Mouse (Mus musculus) macrophage (primary cell): Measurements from ENCODE around the gene Psmd11. TPM values are rescaled to one million over a fixed set of nuclear protein-coding genes. Genes with fewer than 3 reads are reported as not detected.

Source experiments
- H3K27ac ChIP-seq: fragments of 350-480 bp; formaldehyde crosslinking; 2 replicates; pipeline ENCODE4 v1.9.0; 2021
- H3K36me3 ChIP-seq: fragments of 350-480 bp; formaldehyde crosslinking; 2 replicates; pipeline ENCODE4 v1.9.0; 2021; ENCODE audit errors: inconsistent target
- H3K4me3 ChIP-seq: fragments of 350-480 bp; formaldehyde crosslinking; 2 replicates; pipeline ENCODE4 v1.9.0; 2021; ENCODE audit errors: inconsistent target
- H3K79me2 ChIP-seq: fragments of 350-480 bp; formaldehyde crosslinking; 2 replicates; pipeline ENCODE4 v1.9.0; 2021; ENCODE audit errors: inconsistent target
- WGBS: methylation state at CpG from one replicate; pipeline ENCODE4 v1.1.7; 2026; ENCODE audit warnings: inconsistent platforms; ENCODE audit not compliant: missing documents; 5-methylcytosine and 5-hydroxymethylcytosine counted together
- polyA plus RNA-seq: library from polyadenylated mRNA; stranded (reverse); fragments of 250-400 nt; gene quantifications from 3 replicates; pipeline ENCODE4 v1.2.4, GENCODE M21; 2018; ENCODE audit warnings: inconsistent platforms

Gene Psmd11
- polyA plus RNA-seq, 1 experiment from 2014 or later = 68.5 TPM

GRCm38 (mm10) chr11:80513796-80514195 lies 85.4 kb downstream of the Psmd11 start:
- no peaks in the 10 kb centered on the region for H3K79me2 ChIP-seq
- no peak overlapping the region for H3K27ac ChIP-seq
- H3K4me3 ChIP-seq = no peak overlapping the region
- no peaks in the 10 kb centered on the region for H3K36me3 ChIP-seq
- WGBS = 40% methylated on average over 7 of the region's 7 CpGs

GRCm38 (mm10) chr11:80515346-80515745 lies 86.9 kb downstream of the Psmd11 start:
- no peak overlapping the region for H3K27ac ChIP-seq
- 100% methylated on average over 1 of the region's 1 CpGs for WGBS
- no peaks in the 10 kb centered on the region for H3K79me2 ChIP-seq
- H3K4me3 ChIP-seq = no peak overlapping the region
- no peaks in the 10 kb centered on the region for H3K36me3 ChIP-seq

GRCm38 (mm10) chr11:80515895-80516294 lies 87.5 kb downstream of the Psmd11 start:
- WGBS = 93% methylated on average over 8 of the region's 8 CpGs

GRCm38 (mm10) chr11:80518421-80519367 lies 90.3 kb downstream of the Psmd11 start:
- 80% methylated on average over 9 of the region's 9 CpGs for WGBS
- Histone ChIP-seq H3K79me2 (no peaks in the 10 kb centered on the region), H3K4me3 (no peak overlapping the region), H3K27ac (no peak overlapping the region), H3K36me3 (no peaks in the 10 kb centered on the region)

More at GRCm38 (mm10) chr11:80515895-80516294, 87.5 kb downstream of the Psmd11 start:
- Histone ChIP-seq H3K36me3 (no peaks in the 10 kb centered on the region), H3K79me2 (no peaks in the 10 kb centered on the region), H3K27ac (no peak overlapping the region), H3K4me3 (no peak overlapping the region)

GRCm38 (mm10) chr11:80521148-80521547 lies 92.7 kb downstream of the Psmd11 start:
- Histone ChIP-seq H3K27ac (no peak overlapping the region), H3K79me2 (no peaks in the 10 kb centered on the region), H3K36me3 (no peaks in the 10 kb centered on the region), H3K4me3 (no peak overlapping the region)
- WGBS = 59% methylated on average over 2 of the region's 2 CpGs

Other genes with a start within 250 kb of the Psmd11 start
- gene Rnf135, start 244.8 kb upstream of the Psmd11 start, polyA plus RNA-seq = 8.8 to 30.5 TPM (median 15.2 TPM) in 3 replicates
- 29.4 to 36.6 TPM (median 30.4 TPM) in 3 replicates for gene Rhot1, start 219.6 kb upstream of the Psmd11 start, polyA plus RNA-seq
- gene Rhbdl3, start 127.7 kb upstream of the Psmd11 start, polyA plus RNA-seq = 0.03 TPM in 1 of 3 replicates, not detected in the others
- 7.2 to 10.3 TPM (median 9.5 TPM) in 3 replicates for gene 5730455P16Rik, start 50.6 kb upstream of the Psmd11 start, polyA plus RNA-seq
- gene Zfp207, start 45.3 kb upstream of the Psmd11 start, polyA plus RNA-seq = 96.5 to 123 TPM (median 112 TPM) in 3 replicates
- 0.10 to 0.88 TPM (median 0.26 TPM) in 3 replicates for gene Cdk5r1, start 48.4 kb downstream of the Psmd11 start, polyA plus RNA-seq